Mouse (Mus musculus) liver, embryonic 11.5 days (tissue): Measurements from ENCODE around the gene Lgmn. TPM values are rescaled to one million over a fixed set of nuclear protein-coding genes. Genes with fewer than 3 reads are reported as not detected.
A peak's percentile ranks its signal among the peaks of the same experiment; 100 is the strongest.

Experiments
- ATAC-seq: fragments of 200-750 bp; cut with Nextera tagmentation; replicated peaks from 2 replicates; pipeline ENCODE4 v1.8.0; 2017; ENCODE audit warnings: moderate number of reproducible peaks, mild to moderate bottlenecking, moderate TSS enrichment, moderate library complexity; ENCODE audit not compliant: low FRiP score
- DNase-seq: peaks from one replicate; pipeline ENCODE4 v3.0.0-alpha.2; 2017; ENCODE audit warnings: low spot score
- H3K27ac ChIP-seq: fragments of 300-500 bp; sonication (generic); 2 replicates; pipeline ENCODE4 v1.5.1; 2014; ENCODE audit warnings: mild to moderate bottlenecking, low read depth, low read length, control low read depth
- H3K27me3 ChIP-seq: fragments of 300-500 bp; sonication (generic); replicated peaks from 2 replicates; pipeline ENCODE4 v1.6.1; 2014; ENCODE audit warnings: low read length, mixed read lengths; ENCODE audit not compliant: control insufficient read depth, insufficient read depth
- H3K36me3 ChIP-seq: fragments of 300-500 bp; sonication (generic); 2 replicates; pipeline ENCODE4 v1.6.1; 2014; ENCODE audit warnings: mild to moderate bottlenecking, low read length, moderate library complexity, mixed read lengths; ENCODE audit not compliant: control insufficient read depth, insufficient read depth
- H3K4me1 ChIP-seq: fragments of 300-500 bp; sonication (generic); replicated peaks from 2 replicates; pipeline ENCODE4 v1.6.1; 2014; ENCODE audit warnings: low read length, mixed read lengths; ENCODE audit not compliant: control insufficient read depth, insufficient read depth
- H3K4me2 ChIP-seq: fragments of 300-500 bp; sonication (generic); 2 replicates; pipeline ENCODE4 v1.6.1; 2014; ENCODE audit warnings: mild to moderate bottlenecking, control low read depth, moderate library complexity
- H3K4me3 ChIP-seq: fragments of 300-500 bp; sonication (generic); 2 replicates; pipeline ENCODE4 v1.5.1; 2014; ENCODE audit warnings: low read depth, low read length, control low read depth
- H3K9ac ChIP-seq: fragments of 300-500 bp; sonication (generic); 2 replicates; pipeline ENCODE4 v1.6.1; 2014; ENCODE audit warnings: low read depth, low read length, control low read depth
- H3K9me3 ChIP-seq: fragments of 300-500 bp; sonication (generic); 2 replicates; pipeline ENCODE4 v1.6.1; 2016; ENCODE audit warnings: low read length, inconsistent platforms, mixed read lengths; ENCODE audit not compliant: control insufficient read depth
- WGBS: fragments of 180-500 bp; shearing (Covaris S2); extraction: QIAGEN DNeasy Blood & Tissue Kit; methylation state at CpG from one replicate; pipeline ENCODE4 v1.1.7; 2014; 5-methylcytosine and 5-hydroxymethylcytosine counted together
- polyA plus RNA-seq: library from polyadenylated mRNA; unstranded; fragments of >200 nt; fragmentation: Nextera tagmentation; extraction: Ambion mirVana; gene quantifications from 2 replicates; pipeline ENCODE4 v1.2.1, GENCODE M21; 2014

The Lgmn gene
- polyA plus RNA-seq, 1 experiment from 2014 or later = 59.5 TPM

GRCm38 (mm10) chr12:102460014-102460413 lies 20.4 kb upstream of the Lgmn start:
- no peak overlapping the region for H3K27ac ChIP-seq
- H3K4me1 ChIP-seq = no peaks in the 10 kb centered on the region
- H3K4me3 ChIP-seq = no peak overlapping the region
- H3K36me3 ChIP-seq = no peaks in the 10 kb centered on the region
- no peak overlapping the region for H3K9ac ChIP-seq
- DNase-seq = no peak
- no peak overlapping the region for H3K4me2 ChIP-seq
- no peak for ATAC-seq
- no peaks in the 10 kb centered on the region for H3K9me3 ChIP-seq
- WGBS = 73% methylated on average over 5 of the region's 5 CpGs
- no peaks in the 10 kb centered on the region for H3K27me3 ChIP-seq

- no peaks in the 10 kb centered on the region for H3K4me1 ChIP-seq
- ATAC-seq = no peak
- H3K36me3 ChIP-seq = no peaks in the 10 kb centered on the region
- no peaks in the 10 kb centered on the region for H3K27me3 ChIP-seq
- H3K4me2 ChIP-seq = no peak overlapping the region
- 48% methylated on average over 7 of the region's 7 CpGs for WGBS
- no peak overlapping the region for H3K9ac ChIP-seq
- no peak overlapping the region for H3K4me3 ChIP-seq
- no peak for DNase-seq
- no peaks in the 10 kb centered on the region for H3K9me3 ChIP-seq
- no peak overlapping the region for H3K27ac ChIP-seq
Measured at GRCm38 (mm10) chr12:102456467-102457193, 17.0 kb upstream of the Lgmn start.

DNA sequence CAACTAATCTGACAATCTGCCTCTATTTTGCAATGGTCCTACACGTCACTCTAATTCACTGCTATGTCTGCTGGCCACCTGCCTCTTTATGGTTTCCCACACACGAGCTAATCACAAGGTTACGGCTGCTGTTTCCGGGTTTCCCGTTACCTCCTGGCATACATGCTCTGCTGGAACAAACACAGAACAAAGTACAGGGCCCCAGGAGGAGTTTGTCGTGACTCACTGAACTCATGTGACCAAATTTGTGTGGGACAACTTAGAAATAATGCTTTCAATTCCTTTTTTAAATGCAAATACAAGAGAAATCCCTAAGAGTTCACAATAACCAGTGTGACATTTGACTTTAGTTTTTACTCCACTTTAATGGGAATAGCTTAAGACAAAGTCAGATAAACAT lies 14.0 kb upstream of the Lgmn start:
- H3K27ac ChIP-seq = no peak overlapping the region
- 75% methylated on average over 6 of the region's 6 CpGs for WGBS
- DNase-seq = no peak

DNA sequence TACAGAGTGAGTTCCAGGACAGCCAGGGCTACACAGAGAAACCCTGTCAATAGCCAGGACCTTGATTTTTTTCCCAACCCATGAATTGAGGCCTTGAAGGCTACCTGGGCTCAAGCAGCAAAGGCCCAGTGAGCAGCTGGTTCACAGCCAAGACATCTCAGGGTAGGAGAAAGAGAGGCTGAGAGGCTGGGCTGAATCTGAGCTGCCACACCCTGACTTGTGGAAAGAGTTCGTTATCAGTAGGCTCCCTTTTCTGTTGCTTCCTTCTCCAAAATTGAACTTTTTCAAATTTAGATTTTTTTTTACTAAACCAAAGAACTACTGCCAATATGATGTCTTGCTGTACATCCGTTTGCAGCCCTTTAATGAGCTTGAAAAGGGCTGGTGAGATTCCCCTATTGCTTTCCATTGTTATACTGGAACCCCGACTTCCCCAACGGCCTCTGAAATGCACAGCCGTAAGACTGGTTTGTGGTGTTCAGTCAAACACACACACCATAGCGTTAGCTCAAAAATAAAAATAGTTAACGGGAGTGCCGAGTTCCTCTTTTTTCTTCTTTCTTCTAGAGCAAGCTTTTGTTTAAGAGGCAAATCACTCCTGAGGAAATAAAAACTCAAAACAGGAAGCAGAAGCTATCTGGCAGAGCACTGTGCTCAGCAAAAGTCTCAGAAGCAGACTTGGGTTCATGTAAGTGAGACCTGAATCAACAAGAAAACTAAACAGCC lies 11.7 kb upstream of the Lgmn start:
- peak overlapping the region; percentile 36 for H3K27ac ChIP-seq
- H3K36me3 ChIP-seq = no peaks in the 10 kb centered on the region
- 41% methylated on average over 8 of the region's 8 CpGs for WGBS
- H3K9me3 ChIP-seq = no peaks in the 10 kb centered on the region
- H3K4me3 ChIP-seq = no peak overlapping the region
- H3K4me2 ChIP-seq = no peak overlapping the region
- no peak overlapping the region for H3K9ac ChIP-seq
- no peaks in the 10 kb centered on the region for H3K27me3 ChIP-seq
- H3K4me1 ChIP-seq = peaks cover 4% of the 10 kb centered on the region; the same call in 1 of the 2 replicates
- DNase-seq (no peak), ATAC-seq (no peak)

More for the DNA sequence above, 14.0 kb upstream of the Lgmn start:
- Histone ChIP-seq H3K9me3 (no peaks in the 10 kb centered on the region), H3K9ac (no peak overlapping the region), H3K4me2 (no peak overlapping the region), H3K4me1 (peaks cover 4% of the 10 kb centered on the region; the same call in 1 of the 2 replicates), H3K27me3 (no peaks in the 10 kb centered on the region), H3K4me3 (no peak overlapping the region), H3K36me3 (no peaks in the 10 kb centered on the region)
- ATAC-seq = no peak

- no peaks in the 10 kb centered on the region for H3K9me3 ChIP-seq
- H3K4me1 ChIP-seq = peaks cover 4% of the 10 kb centered on the region; the same call in 1 of the 2 replicates
- DNase-seq (no peak), ATAC-seq (no peak)
- H3K9ac ChIP-seq = no peak overlapping the region
- H3K27ac ChIP-seq = peak overlapping the region; percentile 36; the same call in 1 of the 2 replicates
- no peaks in the 10 kb centered on the region for H3K36me3 ChIP-seq
- 63% methylated on average over 10 of the region's 10 CpGs for WGBS
- no peaks in the 10 kb centered on the region for H3K27me3 ChIP-seq
- no peak overlapping the region for H3K4me3 ChIP-seq
- no peak overlapping the region for H3K4me2 ChIP-seq
Measured at GRCm38 (mm10) chr12:102450437-102450836, 10.8 kb upstream of the Lgmn start.

DNA sequence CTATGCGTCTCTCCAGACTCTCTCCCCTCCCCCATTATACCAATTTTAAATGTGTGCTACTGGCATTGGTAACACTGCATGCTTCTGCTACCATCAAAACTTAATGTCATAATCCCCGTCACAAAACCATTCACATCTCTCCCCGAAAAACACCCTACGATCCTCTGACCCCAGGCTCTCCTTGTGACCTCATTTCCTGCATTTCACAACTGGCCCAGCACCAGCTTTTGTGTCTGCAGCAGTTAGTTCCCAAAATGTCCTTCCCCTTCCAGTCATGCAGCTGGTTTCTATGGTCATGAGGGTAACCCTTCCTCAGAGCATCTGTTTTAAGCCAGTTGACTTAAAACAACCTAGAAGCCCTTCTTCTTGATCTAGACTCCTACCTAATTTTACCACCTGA lies 5.8 kb upstream of the Lgmn start:
- ATAC-seq (no peak), DNase-seq (no peak)
- Histone ChIP-seq H3K9me3 (no peaks in the 10 kb centered on the region), H3K4me2 (no peak overlapping the region), H3K4me3 (no peak overlapping the region), H3K27ac (no peak overlapping the region), H3K4me1 (peaks cover 7% of the 10 kb centered on the region; the same call in 1 of the 2 replicates), H3K36me3 (no peaks in the 10 kb centered on the region), H3K27me3 (no peaks in the 10 kb centered on the region), H3K9ac (no peak overlapping the region)
- WGBS = 51% methylated on average over 4 of the region's 4 CpGs

DNA sequence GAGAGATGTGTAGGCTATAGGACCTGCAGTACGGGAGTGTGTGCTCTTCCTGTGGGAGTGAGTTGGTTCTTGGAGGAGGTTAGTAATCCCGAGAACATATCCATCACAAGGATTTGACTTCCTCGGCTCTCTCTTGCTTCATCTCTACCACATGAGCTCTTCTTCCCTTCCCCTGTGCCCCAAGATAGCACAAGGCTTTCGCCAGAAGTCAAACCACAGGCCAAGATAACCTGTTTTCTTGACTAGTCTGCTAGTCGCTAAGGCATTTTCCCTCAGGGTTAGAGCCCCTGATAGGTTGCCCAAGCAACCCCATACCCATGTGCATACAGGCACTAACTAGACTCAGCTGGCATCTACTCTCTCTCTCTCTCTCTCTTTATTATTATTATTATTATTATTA lies 4.1 kb upstream of the Lgmn start:
- Histone ChIP-seq H3K9ac (no peak overlapping the region), H3K4me1 (peaks cover 19% of the 10 kb centered on the region), H3K27me3 (no peaks in the 10 kb centered on the region), H3K36me3 (no peaks in the 10 kb centered on the region), H3K4me2 (no peak overlapping the region), H3K27ac (no peak overlapping the region), H3K9me3 (no peaks in the 10 kb centered on the region), H3K4me3 (no peak overlapping the region)
- ATAC-seq (no peak), DNase-seq (no peak)
- 37% methylated on average over 5 of the region's 5 CpGs for WGBS

GRCm38 (mm10) chr12:102442639-102443038 lies 3.0 kb upstream of the Lgmn start:
- ATAC-seq (no peak), DNase-seq (no peak)
- Histone ChIP-seq H3K4me1 (peaks cover 21% of the 10 kb centered on the region), H3K4me3 (no peak overlapping the region), H3K27me3 (no peaks in the 10 kb centered on the region), H3K9me3 (no peaks in the 10 kb centered on the region), H3K4me2 (no peak overlapping the region), H3K36me3 (no peaks in the 10 kb centered on the region), H3K27ac (no peak overlapping the region), H3K9ac (no peak overlapping the region)
- WGBS = 69% methylated on average over 15 of the region's 15 CpGs

DNA sequence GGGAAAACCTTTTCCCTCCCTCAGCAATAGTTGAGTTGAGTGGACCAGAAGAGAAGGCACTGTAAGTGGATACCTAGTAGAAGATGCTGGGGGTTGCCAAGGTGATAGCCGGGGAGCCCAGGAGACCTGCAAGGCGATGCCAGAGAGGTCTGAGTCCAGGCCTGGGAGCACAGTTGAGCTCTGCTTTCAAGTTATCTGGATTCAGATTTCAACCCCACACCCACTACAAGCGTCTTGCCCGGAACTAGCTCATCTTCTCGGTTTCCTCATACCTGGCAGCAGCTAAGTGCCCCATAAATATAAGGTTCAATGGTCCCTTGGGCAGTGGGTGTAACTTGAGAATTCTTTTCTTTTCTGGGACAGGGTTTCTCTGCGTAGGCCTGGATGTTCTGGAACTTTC lies 1.5 kb upstream of the Lgmn start:
- H3K9me3 ChIP-seq = no peaks in the 10 kb centered on the region
- no peak for ATAC-seq
- 85% methylated on average over 6 of the region's 6 CpGs for WGBS
- no peak for DNase-seq
- H3K9ac ChIP-seq = no peak overlapping the region
- no peaks in the 10 kb centered on the region for H3K36me3 ChIP-seq
- no peak overlapping the region for H3K27ac ChIP-seq
- peaks cover 21% of the 10 kb centered on the region for H3K4me1 ChIP-seq
- no peak overlapping the region for H3K4me3 ChIP-seq
- H3K4me2 ChIP-seq = no peak overlapping the region
- no peaks in the 10 kb centered on the region for H3K27me3 ChIP-seq
